Mouse (Mus musculus): ENCODE measurements at regions not wholly inside any gene's neighbourhood (a gene's known extent, or its start where the extent isn't known, plus 50 kb on each side); places are given as distances from the start of the nearest gene placed in this dataset.

GRCm38 (mm10) chr16:15052389-15052923 is 146.1 kb downstream of the Efcab1 start:
- no peak for DNase-seq (ENCODE audit: low spot score in 2 of 2)

- peak; percentile 65 to 67 for DNase-seq (ENCODE audit: low spot score in 2 of 2)
Measured at GRCm38 (mm10) chr16:15052924-15053793, 146.8 kb downstream of the Efcab1 start.

DNA sequence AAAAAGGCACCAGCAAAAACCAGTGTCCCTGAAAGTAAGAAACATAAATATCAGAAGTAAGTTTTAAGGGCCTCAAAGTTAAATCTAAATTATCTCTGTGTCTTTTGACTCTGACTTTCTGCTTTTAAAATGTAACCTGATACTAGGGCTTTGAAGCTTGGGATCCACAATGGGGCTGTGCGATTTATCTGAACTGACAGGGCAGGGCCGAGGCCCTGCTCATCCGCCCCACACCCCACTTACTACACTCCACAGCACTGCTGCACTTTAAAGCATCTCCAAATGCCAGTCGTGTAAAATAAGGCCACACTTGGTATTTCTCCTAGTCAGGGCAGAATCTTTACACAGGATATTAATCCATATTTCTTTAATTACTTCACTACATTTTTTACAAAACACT is 147.4 kb downstream of the Efcab1 start:
- DNase-seq (ENCODE audit: low spot score in 2 of 2) = no peak

GRCm38 (mm10) chr16:15054306-15055001 is 148.0 kb downstream of the Efcab1 start:
- DNase-seq (ENCODE audit: low spot score in 2 of 2) = no peak

- DNase-seq (ENCODE audit: low spot score in 2 of 2) = no peak
Measured at GRCm38 (mm10) chr16:15055697-15056096, 149.3 kb downstream of the Efcab1 start.

- no peak for DNase-seq (ENCODE audit: low spot score in 2 of 2)
Measured at GRCm38 (mm10) chr16:15070485-15070960, 164.1 kb downstream of the Efcab1 start.

DNA sequence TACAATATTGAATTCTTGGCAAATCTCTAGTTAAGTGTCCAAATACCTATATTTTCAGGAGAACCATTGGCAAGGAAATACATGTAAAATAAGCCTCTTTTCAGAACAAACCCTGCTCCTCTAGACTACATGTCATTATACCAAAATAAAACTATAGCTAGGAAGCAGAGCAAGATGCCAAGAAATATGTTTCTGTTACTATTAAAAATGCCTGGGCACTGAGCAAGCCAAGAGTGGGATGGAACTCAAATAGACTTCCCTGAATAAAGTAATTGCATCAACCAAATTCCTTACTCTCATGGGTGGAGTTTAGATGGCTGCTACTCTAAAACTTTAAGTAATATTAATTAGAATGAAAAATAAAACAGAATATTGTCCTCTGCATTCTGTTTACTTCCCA is 168.0 kb downstream of the Efcab1 start:
- DNase-seq (ENCODE audit: low spot score in 2 of 2) = peak in 1 of 2 experiments; percentile 3

DNA sequence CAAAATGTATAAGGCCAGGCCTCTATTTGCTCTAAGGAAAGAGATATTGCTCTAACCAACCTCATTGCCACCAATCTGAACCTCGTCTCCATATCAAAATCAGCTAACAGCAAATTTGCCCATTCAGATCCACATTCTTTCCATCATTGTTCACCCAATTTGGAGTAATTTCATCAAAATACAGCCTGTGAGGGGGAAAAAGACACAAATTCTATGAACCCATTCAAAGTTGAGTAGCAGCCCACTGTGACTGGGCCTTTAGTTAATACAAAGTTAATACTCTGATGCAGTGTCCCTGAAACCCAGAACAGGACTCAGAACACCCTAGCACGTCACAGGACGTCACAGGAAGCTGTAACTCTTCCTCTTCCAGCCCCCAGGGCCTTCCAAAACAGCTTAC is 177.3 kb downstream of the Efcab1 start:
- no peak for DNase-seq (ENCODE audit: low spot score in 2 of 2)

DNA sequence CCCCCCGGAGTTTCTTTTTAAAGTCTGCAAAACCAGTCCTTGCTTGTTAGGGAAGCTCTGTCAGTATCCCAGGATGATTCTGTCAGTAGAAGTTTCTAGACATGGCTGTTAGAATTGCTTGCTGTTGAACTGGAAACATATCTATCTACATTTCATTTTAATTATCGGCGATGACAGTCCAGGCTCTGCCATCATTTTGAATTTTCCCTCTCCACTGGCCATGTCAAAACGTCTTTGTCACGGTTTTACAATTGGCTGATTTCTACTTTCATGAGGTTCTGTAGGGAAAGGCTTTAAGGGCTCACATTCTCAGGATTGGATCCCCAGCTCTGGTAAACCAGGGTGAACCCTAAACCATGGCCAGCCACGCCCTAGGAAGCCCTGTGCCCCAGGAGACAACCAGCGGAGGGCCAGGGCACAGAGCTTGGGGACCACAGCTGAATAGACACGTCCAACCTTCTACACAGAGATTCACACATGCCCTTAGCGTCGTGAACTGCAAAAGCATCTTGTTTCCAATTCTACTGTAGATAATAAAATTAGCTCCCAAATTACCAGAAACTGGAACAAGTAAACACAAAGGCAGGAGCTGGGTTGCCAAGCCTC is 177.8 kb downstream of the Efcab1 start:
- peak in 1 of 2 experiments; percentile 7 for DNase-seq (ENCODE audit: low spot score in 2 of 2)

GRCm38 (mm10) chr16:15084753-15085728 is 178.6 kb downstream of the Efcab1 start:
- peak; percentile 5 to 21 for DNase-seq (ENCODE audit: low spot score in 2 of 2)

DNA sequence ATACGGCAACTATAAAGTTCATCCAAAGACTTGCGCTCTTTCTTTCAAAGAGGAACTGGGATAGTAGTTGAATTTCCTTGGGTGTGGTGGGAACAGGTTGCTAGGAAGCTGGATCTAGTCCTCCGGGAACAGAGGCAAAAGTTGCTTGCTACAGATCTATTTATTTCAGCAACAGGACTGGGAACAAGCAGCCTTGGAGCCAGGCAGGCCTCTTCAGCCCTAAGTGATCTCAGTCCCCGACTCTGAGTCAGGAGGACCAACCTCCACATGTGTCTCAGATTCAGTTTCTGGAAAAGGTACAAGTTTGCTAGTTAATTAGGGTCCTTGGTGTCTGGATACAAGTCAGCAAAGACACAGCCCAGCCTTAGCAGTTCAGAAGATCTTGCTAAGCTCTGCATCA is 180.2 kb downstream of the Efcab1 start:
- no peak for DNase-seq (ENCODE audit: low spot score in 2 of 2)

DNA sequence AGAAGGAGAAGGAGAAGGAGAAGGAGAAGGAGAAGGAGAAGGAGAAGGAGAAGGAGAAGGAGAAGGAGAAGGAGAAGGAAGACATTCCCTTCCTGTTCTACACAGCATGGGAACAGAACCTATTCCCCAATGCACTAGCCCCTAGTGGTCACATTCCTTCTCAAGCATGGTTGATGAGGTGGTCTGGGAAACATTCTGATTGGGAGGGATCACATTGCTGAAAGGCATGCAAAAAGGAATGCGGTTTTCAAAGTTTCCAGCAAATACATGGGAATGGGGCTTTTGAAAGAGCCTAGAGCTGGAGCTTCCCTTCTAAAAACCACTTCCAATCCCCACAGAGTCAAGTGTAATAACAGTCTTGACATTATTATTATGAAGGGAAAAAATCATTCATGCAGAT is 197.5 kb downstream of the Efcab1 start:
- no peak for DNase-seq (ENCODE audit: low spot score in 2 of 2)

GRCm38 (mm10) chr16:15107234-15107633 is 200.8 kb downstream of the Efcab1 start:
- DNase-seq (ENCODE audit: low spot score in 2 of 2) = no peak

DNA sequence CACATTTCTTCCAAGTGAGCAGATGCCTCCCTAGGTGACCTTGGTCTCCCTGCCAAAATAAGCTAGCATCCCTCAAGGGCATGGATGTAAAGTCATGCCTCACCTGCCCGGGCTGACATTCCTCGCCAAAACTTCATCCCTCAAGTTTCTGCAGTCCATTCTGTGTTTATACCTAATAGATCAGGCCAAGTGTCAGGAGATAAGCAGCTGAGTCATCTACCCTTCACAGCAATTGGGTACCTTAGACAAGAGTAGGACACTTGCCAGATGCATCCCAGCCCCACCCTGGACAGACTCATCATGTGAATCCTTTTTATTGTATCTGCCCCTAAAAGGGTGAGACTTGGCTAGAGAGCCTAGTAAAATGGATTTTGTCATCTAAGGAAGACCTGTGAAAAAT is 204.1 kb upstream of the Gm21897 start:
- DNase-seq (ENCODE audit: low spot score in 2 of 2) = no peak

DNA sequence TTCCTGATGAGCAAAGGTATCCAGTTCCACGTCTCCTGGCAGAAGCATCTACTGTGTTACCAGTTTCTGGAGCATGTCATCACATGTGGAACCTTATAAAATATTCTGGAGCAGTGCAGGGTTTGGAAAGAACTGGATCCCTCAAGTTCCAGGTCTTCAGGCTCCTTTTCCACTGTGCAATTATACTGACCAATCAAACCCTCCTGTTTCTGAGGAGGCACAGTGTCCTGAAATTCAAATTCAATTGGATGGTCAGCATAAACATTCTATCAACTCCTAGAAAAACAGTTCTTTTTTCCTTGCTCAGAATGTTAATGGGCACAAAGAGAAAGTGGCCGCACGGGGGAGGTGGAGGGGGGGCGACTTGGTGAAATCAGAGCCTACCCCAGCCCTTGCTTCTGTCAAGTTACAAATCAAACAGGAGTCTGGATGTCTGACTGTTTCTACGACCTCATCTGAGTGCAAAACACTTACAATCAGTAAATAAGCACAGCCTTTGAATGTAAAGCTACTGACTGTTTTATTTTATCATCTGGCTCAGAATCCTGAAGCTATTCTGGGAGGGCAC is 203.2 kb upstream of the Gm21897 start:
- no peak for DNase-seq (ENCODE audit: low spot score in 2 of 2)

DNA sequence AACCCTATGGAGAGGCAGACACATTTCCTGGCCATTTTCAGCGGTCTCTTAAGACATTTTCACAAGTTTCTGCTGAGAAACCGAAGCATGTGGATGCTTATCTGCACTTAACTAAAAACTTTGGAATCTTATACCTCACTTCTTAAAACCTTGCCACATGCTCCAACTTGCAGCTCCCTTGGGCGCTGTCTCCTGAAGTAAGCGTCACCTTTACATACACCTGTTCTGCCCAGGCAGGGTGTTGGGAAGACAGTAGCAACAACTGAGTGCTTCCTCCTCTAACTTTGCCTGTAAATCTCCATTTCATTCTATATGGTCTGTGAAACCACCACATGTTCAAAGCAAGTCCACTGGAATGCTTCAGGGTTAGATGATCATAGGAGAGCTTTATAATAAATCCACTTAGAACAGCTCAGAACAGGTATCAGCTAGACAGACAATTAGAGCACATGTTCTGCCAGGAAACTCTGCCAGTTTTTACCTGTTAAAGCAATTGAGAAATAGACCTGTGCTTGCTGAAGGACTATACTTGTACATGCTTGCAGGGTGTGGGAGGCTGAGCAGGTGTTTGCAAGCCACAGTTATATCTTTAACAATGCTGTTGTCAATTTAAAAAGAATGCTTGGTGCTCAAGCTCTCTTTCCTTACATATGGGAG is 202.6 kb upstream of the Gm21897 start:
- peak; percentile 4 to 12 for DNase-seq (ENCODE audit: low spot score in 2 of 2)

DNA sequence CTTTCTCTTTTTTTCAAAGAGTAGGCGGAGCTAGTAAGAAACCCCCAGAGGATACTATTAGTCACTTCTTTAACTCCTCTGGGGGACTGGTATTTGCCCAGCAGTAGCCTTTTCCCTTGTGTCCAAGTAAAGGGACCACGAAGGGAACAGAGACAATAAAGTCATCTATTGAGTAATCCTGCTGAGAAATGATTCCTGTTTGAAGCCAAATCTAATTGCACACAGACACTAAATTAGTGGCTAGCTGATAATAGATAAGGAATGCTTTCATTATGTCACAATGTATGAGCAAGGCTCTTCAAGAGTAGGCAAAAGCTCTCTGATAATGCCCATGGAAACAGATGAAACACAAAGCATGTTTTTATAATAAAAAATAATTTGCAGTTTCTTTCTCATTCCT is 201.9 kb upstream of the Gm21897 start:
- no peak for DNase-seq (ENCODE audit: low spot score in 2 of 2)

DNA sequence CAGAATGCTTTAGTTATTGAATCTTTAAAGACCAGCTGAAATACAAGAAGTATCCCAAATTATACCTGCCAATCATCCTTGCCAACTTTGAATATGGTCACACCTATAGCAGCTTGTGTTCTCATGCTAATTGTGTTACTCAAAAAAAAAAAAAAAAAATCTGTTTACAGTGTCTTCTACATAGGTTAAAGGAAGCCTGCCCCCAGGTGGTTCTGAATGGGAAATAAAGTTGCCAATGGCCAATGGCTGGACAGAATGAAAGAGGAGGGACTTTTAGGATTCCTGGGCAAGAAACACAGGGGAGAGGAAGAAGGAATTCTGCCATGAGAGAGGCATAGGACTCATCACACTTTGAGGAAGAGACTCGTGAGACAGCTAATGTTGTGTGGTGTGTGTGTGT is 197.5 kb upstream of the Gm21897 start:
- no peak for DNase-seq (ENCODE audit: low spot score in 2 of 2)

- no peak for DNase-seq (ENCODE audit: low spot score in 2 of 2)
Measured at GRCm38 (mm10) chr16:15128996-15129395, 188.3 kb upstream of the Gm21897 start.

- no peak for DNase-seq (ENCODE audit: low spot score in 2 of 2)
Measured at GRCm38 (mm10) chr16:15129806-15130205, 187.5 kb upstream of the Gm21897 start.

All from right cerebral cortex, adult 2 months (tissue).